Mouse (Mus musculus) embryonic facial prominence, embryonic 11.5 days (tissue): ENCODE results near the gene Gnl3l. TPM values are rescaled to one million over a fixed set of nuclear protein-coding genes. Genes with fewer than 3 reads are reported as not detected.
A peak's percentile ranks its signal among the peaks of the same experiment; 100 is the strongest.

Experiments
- ATAC-seq: fragments of 200-750 bp; cut with Nextera tagmentation; replicated peaks from 2 replicates; pipeline ENCODE4 v1.8.0; 2017; ENCODE audit warnings: low read depth; ENCODE audit not compliant: insufficient number of reproducible peaks, low FRiP score, low TSS enrichment
- DNase-seq: peaks from one replicate; pipeline ENCODE4 v3.0.0-alpha.2; 2015; ENCODE audit warnings: low spot score
- H3K27ac ChIP-seq: fragments of 300-500 bp; sonication (generic); replicated peaks from 2 replicates; pipeline ENCODE4 v1.5.1; 2014; ENCODE audit warnings: mild to moderate bottlenecking, low read depth, low read length, control low read depth
- H3K27me3 ChIP-seq: fragments of 300-500 bp; sonication (generic); 2 replicates; pipeline ENCODE4 v1.6.1; 2014; ENCODE audit warnings: mild to moderate bottlenecking, low read length, moderate library complexity, mixed read lengths; ENCODE audit not compliant: control insufficient read depth, insufficient read depth
- H3K36me3 ChIP-seq: fragments of 300-500 bp; sonication (generic); replicated peaks from 2 replicates; pipeline ENCODE4 v1.6.1; 2014; ENCODE audit warnings: low read depth, mild to moderate bottlenecking, low read length, moderate library complexity, mixed read lengths; ENCODE audit not compliant: control insufficient read depth, insufficient read depth
- H3K4me1 ChIP-seq: fragments of 300-500 bp; sonication (generic); 2 replicates; pipeline ENCODE4 v1.6.1; 2014; ENCODE audit warnings: low read length, mixed read lengths; ENCODE audit not compliant: control insufficient read depth, insufficient read depth
- H3K4me2 ChIP-seq: fragments of 300-500 bp; sonication (generic); 2 replicates; pipeline ENCODE4 v1.6.1; 2014; ENCODE audit warnings: low read depth, mild to moderate bottlenecking, control low read depth, low read length, moderate library complexity
- H3K4me3 ChIP-seq: fragments of 300-500 bp; sonication (generic); 2 replicates; pipeline ENCODE4 v1.5.1; 2014; ENCODE audit warnings: low read depth, low read length, control low read depth
- H3K9ac ChIP-seq: fragments of 300-500 bp; sonication (generic); replicated peaks from 2 replicates; pipeline ENCODE4 v1.6.1; 2014; ENCODE audit warnings: mild to moderate bottlenecking, control low read depth, low read length
- H3K9me3 ChIP-seq: fragments of 300-500 bp; sonication (generic); replicated peaks from 2 replicates; pipeline ENCODE4 v1.6.1; 2016; ENCODE audit warnings: mild to moderate bottlenecking, low read length, inconsistent platforms, mixed read lengths; ENCODE audit not compliant: control insufficient read depth
- WGBS: fragments of 180-500 bp; shearing (Covaris S2); extraction: QIAGEN DNeasy Blood & Tissue Kit; methylation state at CpG from one replicate; pipeline ENCODE4 v1.1.7; 2014; 5-methylcytosine and 5-hydroxymethylcytosine counted together
- polyA plus RNA-seq: library from polyadenylated mRNA; unstranded; fragments of >200 nt; fragmentation: Nextera tagmentation; extraction: Ambion mirVana; gene quantifications from 2 replicates; pipeline ENCODE4 v1.2.1, GENCODE M21; 2014

Gene Gnl3l
- polyA plus RNA-seq, result 31.8 and 35.3 TPM in 2 replicates

- 18% methylated on average over 43 of the region's 43 CpGs for WGBS
- Histone ChIP-seq H3K4me1 (no peaks in the 10 kb centered on the region), H3K9me3 (no peaks in the 10 kb centered on the region), H3K27me3 (no peaks in the 10 kb centered on the region), H3K36me3 (no peaks in the 10 kb centered on the region), H3K4me2 (peak within 1 kb of the TSS; percentile 39), H3K4me3 (peak within 1 kb of the TSS; percentile 40), H3K27ac (peak within 1 kb of the TSS; percentile 41; the same call in 1 of the 2 replicates), H3K9ac (peak within 1 kb of the TSS; percentile 51)
- DNase-seq, result peak; percentile 90
- ATAC-seq, result peak; percentile 96
Measured at GRCm38 (mm10) chrX:151016938-151017877, at the start of gene Gnl3l. TSS of gene Gnl3l (minus strand) at chrX:151017322.

GRCm38 (mm10) chrX:151066071-151066666 lies 49.0 kb upstream of the Gnl3l start:
- Histone ChIP-seq H3K4me2 (no peak overlapping the region), H3K27ac (no peak overlapping the region), H3K4me3 (no peak overlapping the region), H3K36me3 (no peaks in the 10 kb centered on the region; the same call in 1 of the 2 replicates), H3K9ac (no peak overlapping the region), H3K4me1 (no peaks in the 10 kb centered on the region), H3K27me3 (no peaks in the 10 kb centered on the region), H3K9me3 (no peaks in the 10 kb centered on the region)
- no peak for DNase-seq
- no peak for ATAC-seq
- 89% methylated on average over 7 of the region's 7 CpGs for WGBS

DNA sequence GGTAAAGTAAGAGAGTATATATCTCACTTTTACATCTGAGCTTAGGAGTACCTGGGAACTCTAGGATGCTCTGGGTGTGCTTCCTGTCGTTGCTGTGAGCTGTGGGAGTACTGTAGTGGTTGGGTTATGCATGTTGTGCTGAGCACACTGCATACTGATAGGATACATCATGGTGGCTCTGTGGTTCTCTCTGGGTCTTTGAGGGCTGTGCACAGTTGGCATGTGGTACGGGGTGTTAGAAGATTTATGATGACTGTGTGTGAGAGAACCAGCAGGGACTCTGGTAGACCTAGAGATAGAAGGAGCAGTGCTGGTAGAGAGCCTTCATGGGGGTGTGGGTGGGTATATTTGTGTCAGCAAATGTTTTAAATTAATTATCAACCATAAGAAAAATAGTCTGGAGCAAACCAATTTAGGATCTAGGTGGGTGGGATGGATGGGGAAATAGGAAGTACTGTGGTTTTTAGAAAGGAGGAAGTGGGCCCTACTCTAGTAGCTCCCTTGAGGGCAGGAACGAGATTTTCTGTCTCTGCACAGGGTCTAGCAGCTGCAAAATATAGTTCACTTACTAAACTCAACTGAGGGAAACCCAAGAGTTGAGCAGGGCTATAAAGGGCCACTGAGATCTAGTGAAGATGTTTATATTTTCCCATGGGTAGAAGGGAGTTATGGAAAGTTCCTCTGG lies 44.6 kb upstream of the Gnl3l start:
- WGBS, result 78% methylated on average over 3 of the region's 3 CpGs

DNA sequence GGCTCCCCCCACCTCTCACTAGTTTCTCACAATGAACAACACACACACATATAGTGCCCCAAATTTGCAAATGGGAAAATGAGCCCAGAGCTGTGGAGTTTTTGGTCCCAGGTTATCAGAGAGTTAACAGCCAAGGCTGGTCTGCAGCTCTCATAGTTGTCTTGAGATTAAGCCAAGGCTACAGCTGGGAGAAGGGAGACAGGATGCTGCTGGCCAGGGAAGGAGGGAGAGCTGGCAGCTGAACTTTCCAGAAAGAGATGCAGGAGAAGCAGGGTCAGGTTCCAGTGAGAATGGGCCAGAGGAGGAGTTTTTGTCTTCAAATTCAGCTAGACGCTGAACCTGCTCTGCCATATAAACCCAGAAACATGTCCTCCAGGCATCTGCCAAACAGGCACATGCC lies 42.2 kb upstream of the Gnl3l start:
- ATAC-seq, result no peak
- H3K36me3 ChIP-seq, result no peaks in the 10 kb centered on the region
- no peaks in the 10 kb centered on the region for H3K9me3 ChIP-seq
- H3K27me3 ChIP-seq, result no peaks in the 10 kb centered on the region
- DNase-seq, result no peak
- 95% methylated on average over 1 of the region's 1 CpGs for WGBS
- no peak overlapping the region for H3K4me3 ChIP-seq
- H3K27ac ChIP-seq, result no peak overlapping the region
- H3K9ac ChIP-seq, result no peak overlapping the region
- H3K4me1 ChIP-seq, result no peaks in the 10 kb centered on the region
- no peak overlapping the region for H3K4me2 ChIP-seq

More for the DNA sequence above, 44.6 kb upstream of the Gnl3l start:
- no peak overlapping the region for H3K9ac ChIP-seq
- no peak overlapping the region for H3K4me2 ChIP-seq
- no peaks in the 10 kb centered on the region for H3K27me3 ChIP-seq
- no peaks in the 10 kb centered on the region for H3K4me1 ChIP-seq
- no peaks in the 10 kb centered on the region for H3K36me3 ChIP-seq
- DNase-seq (no peak), ATAC-seq (no peak)
- H3K27ac ChIP-seq, result no peak overlapping the region
- no peaks in the 10 kb centered on the region for H3K9me3 ChIP-seq
- no peak overlapping the region for H3K4me3 ChIP-seq

DNA sequence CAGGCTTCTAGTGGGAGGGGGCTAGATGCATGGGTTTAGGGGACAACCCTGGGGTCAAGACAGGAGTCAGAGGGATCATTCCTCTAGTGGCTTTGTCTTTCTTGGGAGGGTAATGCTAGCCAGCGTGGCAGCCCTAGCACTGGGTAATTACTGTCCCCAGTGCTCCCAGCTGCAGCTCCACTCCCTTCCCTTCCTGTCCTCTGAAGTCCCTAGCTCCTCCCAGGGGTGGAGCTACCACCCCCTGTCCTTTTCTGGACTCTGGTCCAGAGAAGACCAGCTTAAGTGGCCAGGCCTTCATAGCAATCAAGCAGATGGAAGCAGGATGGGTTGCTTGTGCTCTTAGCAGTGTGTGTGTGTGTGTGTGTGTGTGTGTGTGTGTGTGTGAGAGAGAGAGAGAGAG lies 38.4 kb upstream of the Gnl3l start:
- 20% methylated on average over 1 of the region's 1 CpGs for WGBS
- Histone ChIP-seq H3K27me3 (no peaks in the 10 kb centered on the region), H3K4me2 (no peak overlapping the region), H3K36me3 (no peaks in the 10 kb centered on the region), H3K4me3 (no peak overlapping the region), H3K27ac (no peak overlapping the region), H3K9ac (no peak overlapping the region), H3K4me1 (no peaks in the 10 kb centered on the region), H3K9me3 (no peaks in the 10 kb centered on the region)
- DNase-seq (peak; percentile 8), ATAC-seq (0 out of 2 replicates have a peak, but pooled peaks have one; percentile 52)

GRCm38 (mm10) chrX:151054489-151054888 lies 37.4 kb upstream of the Gnl3l start:
- Histone ChIP-seq H3K27me3 (no peaks in the 10 kb centered on the region), H3K9ac (no peak overlapping the region), H3K4me2 (no peak overlapping the region; the same call in 1 of the 2 replicates), H3K27ac (no peak overlapping the region), H3K9me3 (no peaks in the 10 kb centered on the region), H3K36me3 (no peaks in the 10 kb centered on the region), H3K4me3 (no peak overlapping the region), H3K4me1 (no peaks in the 10 kb centered on the region)
- peak; percentile 31 for DNase-seq
- 33% methylated on average over 1 of the region's 6 CpGs for whole genome bisulfite sequencing
- 0 out of 2 replicates have a peak, but pooled peaks have one; percentile 50 for ATAC-seq

- H3K4me1 ChIP-seq, result no peaks in the 10 kb centered on the region
- ATAC-seq (no peak), DNase-seq (no peak)
- no peaks in the 10 kb centered on the region for H3K27me3 ChIP-seq
- no peaks in the 10 kb centered on the region for H3K36me3 ChIP-seq
- H3K4me2 ChIP-seq, result no peak overlapping the region
- H3K9ac ChIP-seq, result no peak overlapping the region
- no peak overlapping the region for H3K27ac ChIP-seq
- H3K9me3 ChIP-seq, result no peaks in the 10 kb centered on the region
- no peak overlapping the region for H3K4me3 ChIP-seq
- WGBS, result 78% methylated on average over 7 of the region's 7 CpGs
Measured at GRCm38 (mm10) chrX:151050337-151050736, 33.2 kb upstream of the Gnl3l start.
